Mouse (Mus musculus) limb, embryonic 14.5 days (tissue): ENCODE data around the gene Pex16. TPM values are rescaled to one million over a fixed set of nuclear protein-coding genes. Genes with fewer than 3 reads are reported as not detected.

Source experiments
- ATAC-seq: fragments of 200-750 bp; cut with Nextera tagmentation; 2 replicates; pipeline ENCODE4 v1.8.0; 2017; ENCODE audit warnings: low read depth, moderate number of reproducible peaks, moderate TSS enrichment; ENCODE audit not compliant: low FRiP score
- DNase-seq: peaks from one replicate; pipeline ENCODE4 v3.0.0-alpha.2; 2015; ENCODE audit warnings: low spot score
- H3K27ac ChIP-seq: fragments of 300-500 bp; sonication (generic); replicated peaks from 2 replicates; pipeline ENCODE4 v1.5.1; 2014; ENCODE audit warnings: low read depth, mild to moderate bottlenecking, low read length, moderate library complexity, mixed read lengths
- H3K27me3 ChIP-seq: fragments of 300-500 bp; sonication (generic); 2 replicates; pipeline ENCODE4 v1.6.1; 2014; ENCODE audit warnings: low read length, mixed read lengths; ENCODE audit not compliant: control insufficient read depth, insufficient read depth
- H3K36me3 ChIP-seq: fragments of 300-500 bp; sonication (generic); 2 replicates; pipeline ENCODE4 v1.6.1; 2014; ENCODE audit warnings: mild to moderate bottlenecking, low read length, moderate library complexity, mixed read lengths; ENCODE audit not compliant: control insufficient read depth, insufficient read depth
- H3K4me1 ChIP-seq: fragments of 300-500 bp; sonication (generic); 2 replicates; pipeline ENCODE4 v1.6.1; 2014; ENCODE audit warnings: antibody characterized with exemption, low read length, mixed read lengths; ENCODE audit not compliant: control insufficient read depth, insufficient read depth
- H3K4me2 ChIP-seq: fragments of 300-500 bp; sonication (generic); replicated peaks from 2 replicates; pipeline ENCODE4 v1.6.1; 2014; ENCODE audit warnings: low read depth, mild to moderate bottlenecking, low read length, moderate library complexity; ENCODE audit not compliant: severe bottlenecking
- H3K4me3 ChIP-seq: fragments of 300-500 bp; sonication (generic); replicated peaks from 2 replicates; pipeline ENCODE4 v1.5.1; 2014; ENCODE audit warnings: low read length
- H3K9ac ChIP-seq: fragments of 300-500 bp; sonication (generic); 2 replicates; pipeline ENCODE4 v1.6.1; 2014; ENCODE audit warnings: mild to moderate bottlenecking, low read depth, low read length, moderate library complexity; ENCODE audit not compliant: severe bottlenecking
- H3K9me3 ChIP-seq: fragments of 300-500 bp; sonication (generic); 2 replicates; pipeline ENCODE4 v1.6.1; 2016; ENCODE audit warnings: low read length; ENCODE audit not compliant: control insufficient read depth
- POLR2A ChIP-seq: fragments of 200-500 bp; IDR thresholded peaks from 2 replicates; pipeline ENCODE4 v1.8.0; 2012; ENCODE audit warnings: inconsistent platforms, mild to moderate bottlenecking, moderate library complexity, borderline replicate concordance; ENCODE audit not compliant: insufficient read depth, insufficient read length; ENCODE audit errors: extremely low read depth
- WGBS: fragments of 180-500 bp; shearing (Covaris S2); extraction: QIAGEN DNeasy Blood & Tissue Kit; methylation state at CpG from one replicate; pipeline ENCODE4 v1.1.7; 2014; 5-methylcytosine and 5-hydroxymethylcytosine counted together
- polyA plus RNA-seq, 2 experiments: library from polyadenylated mRNA; depleted of rRNA in 1 of 2; stranded (reverse) in 1 of 2; unstranded in 1 of 2; fragments of >200 nt; fragmentation: Nextera tagmentation in 1 of 2; extraction: Ambion mirVana in 1 of 2; gene quantifications; 2 replicates each; pipeline versions ENCODE4 v1.2.1 to v1.2.3; 2012 to 2014

Pex16 gene
- polyA plus RNA-seq, 2 experiments: 22.3 to 26.4 TPM

- no peak overlapping the region for H3K9ac ChIP-seq
- ATAC-seq (no peak), DNase-seq (no peak)
- H3K9me3 ChIP-seq: no peaks in the 10 kb centered on the region
- no peaks in the 10 kb centered on the region for H3K27me3 ChIP-seq
- peaks cover 83% of the 10 kb centered on the region for H3K36me3 ChIP-seq
- no peak overlapping the region for H3K4me2 ChIP-seq
- no peak overlapping the region for H3K4me3 ChIP-seq
- H3K4me1 ChIP-seq: no peaks in the 10 kb centered on the region
- WGBS: 80% methylated on average over 4 of the region's 4 CpGs
- H3K27ac ChIP-seq: no peak overlapping the region
- TF ChIP-seq POLR2A: no peak
Measured at GRCm38 (mm10) chr2:92382759-92383158, 8.3 kb downstream of the Pex16 start.

- ATAC-seq (no peak), DNase-seq (no peak)
- peaks cover 76% of the 10 kb centered on the region for H3K36me3 ChIP-seq
- no peak overlapping the region for H3K4me2 ChIP-seq
- 81% methylated on average over 4 of the region's 4 CpGs for WGBS
- H3K4me3 ChIP-seq: no peak overlapping the region
- H3K9me3 ChIP-seq: no peaks in the 10 kb centered on the region
- no peaks in the 10 kb centered on the region for H3K27me3 ChIP-seq
- no peak for TF ChIP-seq POLR2A
- no peak overlapping the region for H3K9ac ChIP-seq
- H3K27ac ChIP-seq: no peak overlapping the region
- H3K4me1 ChIP-seq: peaks cover 7% of the 10 kb centered on the region; the same call in 1 of the 2 replicates
Measured at GRCm38 (mm10) chr2:92384101-92384500, 9.6 kb downstream of the Pex16 start.

GRCm38 (mm10) chr2:92385113-92386051 lies 10.9 kb downstream of the Pex16 start:
- no peak for ATAC-seq
- TF ChIP-seq POLR2A: no peak
- H3K4me1 ChIP-seq: peaks cover 7% of the 10 kb centered on the region; the same call in 1 of the 2 replicates
- no peak overlapping the region for H3K4me3 ChIP-seq
- H3K9ac ChIP-seq: no peak overlapping the region
- H3K9me3 ChIP-seq: no peaks in the 10 kb centered on the region
- no peaks in the 10 kb centered on the region for H3K27me3 ChIP-seq
- peaks cover 68% of the 10 kb centered on the region for H3K36me3 ChIP-seq
- 82% methylated on average over 22 of the region's 22 CpGs for WGBS
- DNase-seq: no peak
- no peak overlapping the region for H3K27ac ChIP-seq
- no peak overlapping the region for H3K4me2 ChIP-seq

GRCm38 (mm10) chr2:92386821-92387570 lies 12.5 kb downstream of the Pex16 start:
- no peak for TF ChIP-seq POLR2A
- Histone ChIP-seq H3K27me3 (no peaks in the 10 kb centered on the region), H3K9me3 (no peaks in the 10 kb centered on the region), H3K4me3 (no peak overlapping the region), H3K4me1 (peaks cover 12% of the 10 kb centered on the region), H3K4me2 (no peak overlapping the region), H3K27ac (no peak overlapping the region), H3K36me3 (peaks cover 52% of the 10 kb centered on the region), H3K9ac (no peak overlapping the region)
- ATAC-seq (no peak), DNase-seq (no peak)
- WGBS: 90% methylated on average over 27 of the region's 30 CpGs

- no peaks in the 10 kb centered on the region for H3K27me3 ChIP-seq
- peak overlapping the region; percentile 59; the same call in 1 of the 2 replicates for H3K4me3 ChIP-seq
- no peaks in the 10 kb centered on the region for H3K9me3 ChIP-seq
- DNase-seq (no peak), ATAC-seq (no peak)
- no peak overlapping the region for H3K4me2 ChIP-seq
- WGBS: 87% methylated on average over 4 of the region's 4 CpGs
- H3K27ac ChIP-seq: no peak overlapping the region
- H3K36me3 ChIP-seq: peaks cover 45% of the 10 kb centered on the region
- TF ChIP-seq POLR2A: no peak
- peaks cover 18% of the 10 kb centered on the region for H3K4me1 ChIP-seq
- 0 out of 2 replicates have a peak overlapping the region, but pooled peaks have one; percentile 59 for H3K9ac ChIP-seq
Measured at GRCm38 (mm10) chr2:92387646-92388045, 13.2 kb downstream of the Pex16 start.
